Mouse (Mus musculus) layer of hippocampus, adult 9-10 months (tissue): ENCODE results near the gene Grk6.
"Not testable (repeated sequence)": the region's sequence is repeated elsewhere in the genome, so short reads cannot be mapped to it uniquely, and the experiment has no call there.

ENCODE experiments used
- DNase-seq: peaks from one replicate; pipeline ENCODE4 v3.0.0; 2022; ENCODE audit warnings: low spot score

Grk6 gene

GRCm38 (mm10) chr13:55426613-55427012 lies 18.3 kb upstream of the Grk6 start, which contains the start of gene F12:
Gene F12, minus strand, starts transcription at chr13:55426793.
- DNase-seq: no peak

- DNase-seq: no peak
Measured at GRCm38 (mm10) chr13:55429226-55429888, 15.5 kb upstream of the Grk6 start.

- no peak for DNase-seq
Measured at GRCm38 (mm10) chr13:55430566-55430965, 14.3 kb upstream of the Grk6 start.

GRCm38 (mm10) chr13:55431889-55432685 lies 12.8 kb upstream of the Grk6 start:
- DNase-seq: no peak

GRCm38 (mm10) chr13:55437111-55437629 lies 7.7 kb upstream of the Grk6 start:
- not testable (repeated sequence) for DNase-seq

- DNase-seq: no peak
Measured at GRCm38 (mm10) chr13:55443799-55444285, 1.0 kb upstream of the Grk6 start.

- DNase-seq: peak; percentile 59
Measured at GRCm38 (mm10) chr13:55444286-55444936, 461 bp upstream of the Grk6 start.

- no peak for DNase-seq
Measured at GRCm38 (mm10) chr13:55445361-55446091, 654 bp downstream of the Grk6 start.

- DNase-seq: no peak
Measured at GRCm38 (mm10) chr13:55446483-55447105, 1.7 kb downstream of the Grk6 start.

- DNase-seq: no peak
Measured at GRCm38 (mm10) chr13:55447543-55447943, 2.7 kb downstream of the Grk6 start.

GRCm38 (mm10) chr13:55448131-55448530 lies 3.3 kb downstream of the Grk6 start:
- DNase-seq: no peak

GRCm38 (mm10) chr13:55449205-55449604 lies 4.3 kb downstream of the Grk6 start:
- DNase-seq: no peak

GRCm38 (mm10) chr13:55449679-55450441 lies 5.0 kb downstream of the Grk6 start:
- DNase-seq: no peak

- DNase-seq: no peak
Measured at GRCm38 (mm10) chr13:55450511-55450980, 5.7 kb downstream of the Grk6 start.

GRCm38 (mm10) chr13:55451296-55451695 lies 6.4 kb downstream of the Grk6 start:
- DNase-seq: no peak

- no peak for DNase-seq
Measured at GRCm38 (mm10) chr13:55451785-55452549, 7.1 kb downstream of the Grk6 start.

GRCm38 (mm10) chr13:55462965-55463364 lies 18.1 kb downstream of the Grk6 start:
- no peak for DNase-seq

- no peak for DNase-seq
Measured at GRCm38 (mm10) chr13:55463399-55464026, 18.6 kb downstream of the Grk6 start.
